Mouse (Mus musculus): ENCODE measurements at regions not wholly inside any gene's neighbourhood (a gene's known extent, or its start where the extent isn't known, plus 50 kb on each side); places are given as distances from the start of the nearest gene placed in this dataset.
A peak's percentile ranks its signal among the peaks of the same experiment; 100 is the strongest.

DNA sequence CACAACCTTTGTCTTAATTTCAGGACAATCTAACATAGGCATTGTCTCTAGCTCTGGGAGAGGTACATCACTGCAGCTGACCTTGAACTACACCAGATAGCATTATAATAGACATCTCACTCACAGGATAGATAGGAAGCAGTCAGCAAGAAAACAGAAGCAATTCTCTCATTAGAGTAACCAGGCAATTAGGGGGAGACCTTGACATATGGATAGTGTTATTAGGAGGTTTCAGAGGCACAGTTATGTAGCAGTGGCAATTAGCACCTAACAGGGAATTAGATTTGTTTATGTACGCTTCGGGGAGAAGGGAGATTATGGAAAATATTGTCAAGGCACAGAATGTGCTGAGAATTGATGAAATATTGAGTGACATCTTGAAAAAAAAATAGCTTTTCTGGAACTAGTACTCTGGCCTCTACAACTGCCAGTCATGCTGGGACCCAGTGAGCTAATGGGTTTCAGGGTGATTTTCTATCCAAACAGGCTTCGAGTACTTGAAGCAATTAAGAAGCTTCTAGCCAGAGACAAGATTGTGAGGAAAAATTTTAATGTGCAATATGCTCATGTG is 216.8 kb upstream of the Aco1 start:
- DNase-seq (ENCODE audit: low spot score) = no peak
- Histone ChIP-seq H3K36me3 (ENCODE audit: control insufficient read depth, insufficient read depth, low read length) (no peaks in the 10 kb centered on the region), H3K9ac (ENCODE audit: low read depth, low read length) (no peak overlapping the region), H3K9me3 (ENCODE audit: control insufficient read depth, low read length) (no peaks in the 10 kb centered on the region), H3K4me2 (ENCODE audit: low read depth, low read length) (no peak overlapping the region), H3K27ac (replicated peaks; ENCODE audit: low read depth, low read length) (no peak overlapping the region), H3K4me1 (ENCODE audit: control insufficient read depth, insufficient read depth, low read length) (no peaks in the 10 kb centered on the region), H3K4me3 (ENCODE audit: low read depth, low read length) (no peak overlapping the region), H3K27me3 (replicated peaks; ENCODE audit: control insufficient read depth, insufficient read depth, low read length) (no peaks in the 10 kb centered on the region)
- ATAC-seq (ENCODE audit: low read depth) = no peak
- WGBS = 76% methylated on average over 3 of the region's 3 CpGs

DNA sequence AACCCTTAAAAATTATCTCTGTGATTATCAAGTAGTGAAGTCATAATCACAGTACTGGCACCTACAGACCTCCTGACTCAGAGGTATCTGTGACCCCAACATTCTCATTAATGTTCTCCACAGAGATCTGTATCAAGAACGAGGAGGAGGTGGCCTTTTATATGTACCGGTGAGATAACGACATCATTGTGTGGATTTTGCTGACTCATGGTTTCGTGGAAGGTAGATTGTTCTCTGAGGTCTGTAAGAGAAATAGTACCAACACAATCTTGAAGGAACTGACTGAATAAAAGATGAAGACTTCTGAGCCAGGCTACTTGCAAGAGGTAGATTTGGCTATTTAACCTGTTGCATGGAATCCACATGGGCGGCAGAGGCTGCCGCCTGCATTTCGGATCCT is 216.3 kb upstream of the Aco1 start:
- no peaks in the 10 kb centered on the region for H3K36me3 ChIP-seq (ENCODE audit: control insufficient read depth, insufficient read depth, low read length)
- no peaks in the 10 kb centered on the region for H3K4me1 ChIP-seq (ENCODE audit: control insufficient read depth, insufficient read depth, low read length)
- H3K9ac ChIP-seq (ENCODE audit: low read depth, low read length) = no peak overlapping the region
- H3K9me3 ChIP-seq (ENCODE audit: control insufficient read depth, low read length) = no peaks in the 10 kb centered on the region
- H3K27me3 ChIP-seq (replicated peaks; ENCODE audit: control insufficient read depth, insufficient read depth, low read length) = no peaks in the 10 kb centered on the region
- ATAC-seq (ENCODE audit: low read depth) (no peak), DNase-seq (ENCODE audit: low spot score) (no peak)
- H3K27ac ChIP-seq (replicated peaks; ENCODE audit: low read depth, low read length) = no peak overlapping the region
- no peak overlapping the region for H3K4me2 ChIP-seq (ENCODE audit: low read depth, low read length)
- WGBS = 86% methylated on average over 7 of the region's 7 CpGs
- H3K4me3 ChIP-seq (ENCODE audit: low read depth, low read length) = no peak overlapping the region

DNA sequence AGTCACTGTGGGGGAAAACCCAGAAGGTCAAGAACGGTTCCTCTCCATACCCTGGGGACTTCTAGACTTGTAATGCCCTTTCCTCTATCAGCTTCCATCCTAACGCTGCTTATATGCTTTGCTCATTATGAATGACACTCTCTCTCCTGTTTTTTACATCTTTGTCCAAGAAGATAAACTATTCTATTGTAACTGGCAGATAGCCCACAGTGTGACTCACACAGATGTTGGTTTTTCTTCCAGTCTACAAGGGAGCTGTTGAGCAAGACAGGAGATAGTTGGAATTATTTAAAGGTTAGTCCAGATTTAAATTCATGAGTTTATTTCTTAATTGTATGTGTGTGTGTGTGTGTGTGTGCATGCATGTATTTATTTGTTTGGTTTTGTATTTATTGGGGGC is 214.4 kb upstream of the Aco1 start:
- no peak overlapping the region for H3K27ac ChIP-seq (replicated peaks; ENCODE audit: low read depth, low read length)
- no peak for ATAC-seq (ENCODE audit: low read depth)
- peak; percentile 3 for DNase-seq (ENCODE audit: low spot score)
- H3K4me1 ChIP-seq (ENCODE audit: control insufficient read depth, insufficient read depth, low read length) = no peaks in the 10 kb centered on the region
- WGBS = 51% methylated on average over 2 of the region's 2 CpGs
- no peaks in the 10 kb centered on the region for H3K36me3 ChIP-seq (ENCODE audit: control insufficient read depth, insufficient read depth, low read length)
- H3K27me3 ChIP-seq (replicated peaks; ENCODE audit: control insufficient read depth, insufficient read depth, low read length) = no peaks in the 10 kb centered on the region
- H3K9me3 ChIP-seq (ENCODE audit: control insufficient read depth, low read length) = no peaks in the 10 kb centered on the region
- H3K4me2 ChIP-seq (ENCODE audit: low read depth, low read length) = no peak overlapping the region
- no peak overlapping the region for H3K9ac ChIP-seq (ENCODE audit: low read depth, low read length)
- no peak overlapping the region for H3K4me3 ChIP-seq (ENCODE audit: low read depth, low read length)

DNA sequence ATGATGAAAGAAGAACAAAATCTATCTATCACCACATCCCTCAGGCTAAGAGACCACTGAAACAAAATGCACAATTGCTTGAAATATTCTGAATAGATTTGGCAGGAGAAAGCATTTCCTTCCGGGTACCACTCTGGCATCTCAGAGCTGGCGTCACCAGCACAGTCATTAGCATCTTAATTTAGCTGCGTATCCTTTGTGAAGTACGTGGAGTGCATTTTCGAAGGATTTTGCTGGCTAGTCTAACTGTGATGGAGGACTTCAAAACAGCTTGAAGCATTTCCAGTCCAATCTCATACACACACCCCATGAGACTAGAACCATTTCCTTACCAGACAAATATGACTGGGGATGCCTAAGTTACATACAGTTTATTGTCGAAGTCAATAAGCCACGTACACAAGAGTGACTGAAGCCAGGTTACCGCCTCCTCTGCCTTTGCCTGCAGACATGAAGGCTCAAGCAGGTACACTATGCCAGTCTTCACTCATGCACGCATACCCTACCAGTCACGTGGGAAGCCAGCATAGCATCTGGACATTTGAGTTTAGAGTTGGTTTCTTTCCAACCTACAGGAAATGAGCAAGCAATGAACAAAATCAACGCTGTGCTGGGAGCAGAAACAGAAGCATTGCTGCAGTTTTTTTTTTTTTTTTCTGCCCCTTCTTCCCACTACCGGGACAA is 208.7 kb upstream of the Aco1 start:
- Histone ChIP-seq H3K9me3 (ENCODE audit: control insufficient read depth, low read length) (no peaks in the 10 kb centered on the region), H3K27me3 (replicated peaks; ENCODE audit: control insufficient read depth, insufficient read depth, low read length) (no peaks in the 10 kb centered on the region), H3K4me1 (ENCODE audit: control insufficient read depth, insufficient read depth, low read length) (no peaks in the 10 kb centered on the region), H3K9ac (ENCODE audit: low read depth, low read length) (no peak overlapping the region), H3K4me2 (ENCODE audit: low read depth, low read length) (no peak overlapping the region), H3K27ac (replicated peaks; ENCODE audit: low read depth, low read length) (no peak overlapping the region), H3K4me3 (ENCODE audit: low read depth, low read length) (no peak overlapping the region), H3K36me3 (ENCODE audit: control insufficient read depth, insufficient read depth, low read length) (no peaks in the 10 kb centered on the region)
- no peak for DNase-seq (ENCODE audit: low spot score)
- WGBS = 86% methylated on average over 12 of the region's 12 CpGs
- no peak for ATAC-seq (ENCODE audit: low read depth)

DNA sequence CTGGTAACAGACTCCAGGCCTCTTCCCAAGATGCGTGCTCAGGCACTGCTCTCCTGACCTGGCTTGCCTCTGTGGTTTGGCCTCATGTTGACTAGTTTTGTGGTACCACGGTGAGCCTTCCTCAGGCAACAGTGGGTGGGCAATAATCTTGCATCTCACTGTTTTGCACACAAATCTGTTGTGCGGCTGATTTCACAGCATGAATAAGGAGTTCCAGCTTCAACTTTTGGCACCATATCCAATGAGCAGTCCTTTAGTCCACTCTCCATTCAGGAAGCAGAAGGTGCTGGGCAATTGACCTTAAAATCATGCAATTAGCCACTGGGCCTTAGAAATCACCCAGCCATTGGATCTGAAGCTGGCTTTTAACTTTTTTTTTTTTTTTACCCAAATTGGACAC is 184.2 kb upstream of the Aco1 start:
- Histone ChIP-seq H3K27me3 (replicated peaks; ENCODE audit: control insufficient read depth, insufficient read depth, low read length) (no peaks in the 10 kb centered on the region), H3K4me2 (ENCODE audit: low read depth, low read length) (no peak overlapping the region), H3K4me1 (ENCODE audit: control insufficient read depth, insufficient read depth, low read length) (no peaks in the 10 kb centered on the region), H3K27ac (replicated peaks; ENCODE audit: low read depth, low read length) (no peak overlapping the region), H3K9ac (ENCODE audit: low read depth, low read length) (no peak overlapping the region), H3K9me3 (ENCODE audit: control insufficient read depth, low read length) (no peaks in the 10 kb centered on the region), H3K4me3 (ENCODE audit: low read depth, low read length) (no peak overlapping the region), H3K36me3 (ENCODE audit: control insufficient read depth, insufficient read depth, low read length) (no peaks in the 10 kb centered on the region)
- ATAC-seq (ENCODE audit: low read depth) = no peak
- 86% methylated on average over 3 of the region's 3 CpGs for WGBS
- no peak for DNase-seq (ENCODE audit: low spot score)

DNA sequence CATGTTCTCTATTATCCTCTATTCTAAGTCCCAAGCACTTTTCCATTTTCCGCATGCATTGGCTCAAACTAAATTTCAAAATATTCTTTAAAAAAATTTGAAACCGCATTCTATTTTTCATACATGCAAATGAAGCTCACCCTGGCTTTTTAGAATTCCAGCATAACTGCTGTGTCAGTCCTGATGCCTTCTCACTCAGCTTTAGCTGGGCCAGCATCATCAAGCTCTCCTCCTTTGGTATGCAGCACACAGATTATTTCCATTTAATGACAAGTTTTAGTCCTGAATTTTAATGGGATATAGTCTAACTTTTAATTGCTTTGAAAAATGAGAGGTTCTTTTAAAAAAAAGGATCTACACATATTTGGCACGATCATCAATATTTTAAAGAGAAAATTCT is 174.9 kb upstream of the Aco1 start:
- Histone ChIP-seq H3K4me1 (ENCODE audit: control insufficient read depth, insufficient read depth, low read length) (no peaks in the 10 kb centered on the region), H3K36me3 (ENCODE audit: control insufficient read depth, insufficient read depth, low read length) (no peaks in the 10 kb centered on the region), H3K27ac (replicated peaks; ENCODE audit: low read depth, low read length) (no peak overlapping the region), H3K9me3 (ENCODE audit: control insufficient read depth, low read length) (no peaks in the 10 kb centered on the region), H3K27me3 (replicated peaks; ENCODE audit: control insufficient read depth, insufficient read depth, low read length) (no peaks in the 10 kb centered on the region), H3K4me3 (ENCODE audit: low read depth, low read length) (no peak overlapping the region), H3K9ac (ENCODE audit: low read depth, low read length) (no peak overlapping the region), H3K4me2 (ENCODE audit: low read depth, low read length) (no peak overlapping the region)
- WGBS = 89% methylated on average over 3 of the region's 3 CpGs
- ATAC-seq (ENCODE audit: low read depth) (no peak), DNase-seq (ENCODE audit: low spot score) (no peak)

DNA sequence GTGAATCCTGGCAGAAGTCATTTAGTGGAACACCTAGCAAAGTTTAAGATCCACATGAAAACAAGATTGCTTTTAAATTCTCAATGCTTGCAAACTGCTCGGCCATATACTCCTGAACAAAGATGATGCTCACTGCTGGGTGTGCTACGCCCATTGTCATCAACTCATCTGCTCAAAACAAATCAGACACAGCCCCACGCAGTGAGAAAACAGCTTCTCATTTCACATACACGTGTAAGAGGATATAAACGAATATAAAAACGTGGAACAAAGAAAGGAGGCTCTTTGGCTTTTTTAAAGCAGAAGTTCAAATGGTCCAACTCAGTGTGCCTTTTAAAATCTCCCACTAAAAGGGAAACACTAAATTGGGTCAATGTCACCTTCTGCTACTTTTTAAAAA is 151.5 kb upstream of the Aco1 start:
- WGBS = 69% methylated on average over 6 of the region's 6 CpGs
- H3K4me3 ChIP-seq (ENCODE audit: low read depth, low read length) = no peak overlapping the region
- no peaks in the 10 kb centered on the region for H3K4me1 ChIP-seq (ENCODE audit: control insufficient read depth, insufficient read depth, low read length)
- no peaks in the 10 kb centered on the region for H3K9me3 ChIP-seq (ENCODE audit: control insufficient read depth, low read length)
- DNase-seq (ENCODE audit: low spot score) = no peak
- H3K36me3 ChIP-seq (ENCODE audit: control insufficient read depth, insufficient read depth, low read length) = no peaks in the 10 kb centered on the region
- no peak overlapping the region for H3K9ac ChIP-seq (ENCODE audit: low read depth, low read length)
- H3K27ac ChIP-seq (replicated peaks; ENCODE audit: low read depth, low read length) = no peak overlapping the region
- H3K27me3 ChIP-seq (replicated peaks; ENCODE audit: control insufficient read depth, insufficient read depth, low read length) = no peaks in the 10 kb centered on the region
- ATAC-seq (ENCODE audit: low read depth) = no peak
- no peak overlapping the region for H3K4me2 ChIP-seq (ENCODE audit: low read depth, low read length)

DNA sequence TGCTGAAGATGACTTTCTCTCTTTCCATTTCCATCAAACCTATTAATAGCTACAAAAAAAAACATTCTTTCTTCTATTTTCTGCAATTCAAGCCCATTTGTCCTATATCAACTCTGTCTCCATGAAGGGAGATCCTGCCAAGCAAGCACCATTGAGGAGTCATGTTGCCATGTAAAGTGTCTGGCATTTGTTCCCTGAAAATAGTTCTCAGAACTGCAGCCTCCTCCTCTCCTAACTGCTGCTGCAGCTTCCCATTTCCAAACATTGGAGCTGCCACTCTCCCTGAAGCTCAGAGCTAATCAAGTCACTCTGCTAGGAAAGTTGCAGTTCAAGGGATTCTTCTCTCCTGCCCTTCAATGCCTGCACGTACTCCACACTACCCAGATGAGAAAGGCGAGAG is 151.0 kb upstream of the Aco1 start:
- no peak overlapping the region for H3K4me2 ChIP-seq (ENCODE audit: low read depth, low read length)
- no peak overlapping the region for H3K4me3 ChIP-seq (ENCODE audit: low read depth, low read length)
- H3K27me3 ChIP-seq (replicated peaks; ENCODE audit: control insufficient read depth, insufficient read depth, low read length) = no peaks in the 10 kb centered on the region
- no peak overlapping the region for H3K9ac ChIP-seq (ENCODE audit: low read depth, low read length)
- ATAC-seq (ENCODE audit: low read depth) (no peak), DNase-seq (ENCODE audit: low spot score) (no peak)
- no peaks in the 10 kb centered on the region for H3K4me1 ChIP-seq (ENCODE audit: control insufficient read depth, insufficient read depth, low read length)
- WGBS = 90% methylated on average over 2 of the region's 2 CpGs
- no peaks in the 10 kb centered on the region for H3K9me3 ChIP-seq (ENCODE audit: control insufficient read depth, low read length)
- H3K27ac ChIP-seq (replicated peaks; ENCODE audit: low read depth, low read length) = no peak overlapping the region
- no peaks in the 10 kb centered on the region for H3K36me3 ChIP-seq (ENCODE audit: control insufficient read depth, insufficient read depth, low read length)

DNA sequence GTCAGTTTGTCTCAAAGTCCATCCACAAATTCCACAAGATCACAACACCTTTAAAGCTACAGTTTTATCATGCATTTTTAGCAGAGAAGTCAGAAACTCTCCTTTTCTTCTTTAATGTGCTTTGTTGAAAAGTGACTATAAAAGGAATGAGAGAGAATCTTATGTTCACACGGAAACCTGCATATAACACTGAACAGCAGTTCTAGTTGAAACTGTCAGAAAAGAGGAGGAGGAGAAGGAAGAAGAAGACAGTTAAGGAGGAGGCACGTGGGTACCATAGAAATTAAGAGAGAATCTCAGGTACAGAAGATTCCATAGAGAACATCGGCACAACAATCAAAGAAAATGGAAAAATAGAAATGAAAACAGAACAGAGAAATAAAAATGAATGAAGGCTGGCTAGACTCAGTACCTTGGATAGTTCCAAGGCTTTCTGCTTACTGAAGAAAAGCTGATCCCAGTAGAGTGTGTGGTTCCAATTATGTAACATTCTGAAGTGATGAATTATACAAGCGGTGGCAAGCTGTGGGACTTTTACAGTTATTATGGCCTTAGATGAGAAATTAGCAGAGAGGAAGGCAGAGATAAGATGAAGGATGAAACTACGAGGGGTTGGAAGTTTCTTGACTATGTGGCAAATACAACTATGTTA is 144.0 kb upstream of the Aco1 start:
- 53% methylated on average over 5 of the region's 5 CpGs for WGBS
- no peaks in the 10 kb centered on the region for H3K27me3 ChIP-seq (replicated peaks; ENCODE audit: control insufficient read depth, insufficient read depth, low read length)

More for the DNA sequence above, 144.0 kb upstream of the Aco1 start:
- H3K4me1 ChIP-seq (ENCODE audit: control insufficient read depth, insufficient read depth, low read length) = no peaks in the 10 kb centered on the region
- no peak overlapping the region for H3K4me3 ChIP-seq (ENCODE audit: low read depth, low read length)
- no peak overlapping the region for H3K4me2 ChIP-seq (ENCODE audit: low read depth, low read length)
- H3K9ac ChIP-seq (ENCODE audit: low read depth, low read length) = no peak overlapping the region
- H3K9me3 ChIP-seq (ENCODE audit: control insufficient read depth, low read length) = 0 out of 2 replicates have a peak, but pooled peaks cover 4% of the 10 kb centered on the region
- H3K27ac ChIP-seq (replicated peaks; ENCODE audit: low read depth, low read length) = no peak overlapping the region
- H3K36me3 ChIP-seq (ENCODE audit: control insufficient read depth, insufficient read depth, low read length) = no peaks in the 10 kb centered on the region
- ATAC-seq (ENCODE audit: low read depth) = no peak
- peak; percentile 43 for DNase-seq (ENCODE audit: low spot score)
